Mouse (Mus musculus): ENCODE data around the gene Smpdl3a. TPM values are rescaled to one million over a fixed set of nuclear protein-coding genes. Genes with fewer than 3 reads are reported as not detected.

Gene Smpdl3a
- total and polyA plus RNA-seq, 2 experiments, result 50.7 to 69.3 TPM

GRCm38 (mm10) chr10:57760694-57761093 lies 33.4 kb upstream of the Smpdl3a start:
- Histone ChIP-seq H3K36me3 (ENCODE audit: control insufficient read depth, insufficient read depth, low read length) (no peaks in the 10 kb centered on the region), H3K27me3 (ENCODE audit: control insufficient read depth, insufficient read depth, low read length) (no peaks in the 10 kb centered on the region), H3K79me2 (ENCODE audit: control insufficient read depth, insufficient read depth, low read length) (no peaks in the 10 kb centered on the region), H3K27ac (replicated peaks; ENCODE audit: insufficient read depth, low read depth, low read length) (no peak overlapping the region), H3K9ac (ENCODE audit: low read depth, low read length) (no peak overlapping the region), H3K4me3 (ENCODE audit: insufficient read depth, low read depth, low read length) (no peak overlapping the region), H3K4me1 (ENCODE audit: control insufficient read depth, insufficient read depth, low read length) (no peaks in the 10 kb centered on the region; the same call in 1 of the 2 replicates)
- WGBS, result 62% methylated on average over 3 of the region's 3 CpGs
- no peak for TF ChIP-seq POLR2A (IDR thresholded peaks at IDR 0.05; ENCODE audit: extremely low read depth, insufficient read depth, low read length)
- no peak for TF ChIP-seq CTCF (IDR thresholded peaks at IDR 0.05; ENCODE audit: low read depth, low read length)
- DNase-seq (ENCODE audit: extremely low read depth, low read depth, low spot score), result peak; percentile 24

- no peak overlapping the region for H3K27ac ChIP-seq (replicated peaks; ENCODE audit: insufficient read depth, low read depth, low read length)
- no peaks in the 10 kb centered on the region for H3K27me3 ChIP-seq (ENCODE audit: control insufficient read depth, insufficient read depth, low read length)
- H3K36me3 ChIP-seq (ENCODE audit: control insufficient read depth, insufficient read depth, low read length), result no peaks in the 10 kb centered on the region
- H3K79me2 ChIP-seq (ENCODE audit: control insufficient read depth, insufficient read depth, low read length), result no peaks in the 10 kb centered on the region
- 10% methylated on average over 1 of the region's 1 CpGs for WGBS
- no peak overlapping the region for H3K9ac ChIP-seq (ENCODE audit: low read depth, low read length)
- no peak overlapping the region for H3K4me3 ChIP-seq (ENCODE audit: insufficient read depth, low read depth, low read length)
- peak; percentile 73 for DNase-seq (ENCODE audit: extremely low read depth, low read depth, low spot score)
- H3K4me1 ChIP-seq (ENCODE audit: control insufficient read depth, insufficient read depth, low read length), result no peaks in the 10 kb centered on the region; the same call in 1 of the 2 replicates
- TF ChIP-seq POLR2A (IDR thresholded peaks at IDR 0.05; ENCODE audit: extremely low read depth, insufficient read depth, low read length) (no peak), CTCF (IDR thresholded peaks at IDR 0.05; ENCODE audit: low read depth, low read length) (no peak)
Observed at GRCm38 (mm10) chr10:57763044-57763443, 31.1 kb upstream of the Smpdl3a start.

GRCm38 (mm10) chr10:57783289-57784130 lies 10.6 kb upstream of the Smpdl3a start:
- H3K4me1 ChIP-seq (ENCODE audit: control insufficient read depth, insufficient read depth, low read length), result no peaks in the 10 kb centered on the region
- H3K9ac ChIP-seq (ENCODE audit: low read depth, low read length), result no peak overlapping the region
- no peaks in the 10 kb centered on the region for H3K27me3 ChIP-seq (ENCODE audit: control insufficient read depth, insufficient read depth, low read length)
- no peaks in the 10 kb centered on the region for H3K36me3 ChIP-seq (ENCODE audit: control insufficient read depth, insufficient read depth, low read length)
- no peak for DNase-seq (ENCODE audit: extremely low read depth, low read depth, low spot score)
- 66% methylated on average over 13 of the region's 13 CpGs for WGBS
- TF ChIP-seq CTCF (IDR thresholded peaks at IDR 0.05; ENCODE audit: low read depth, low read length), result no peak
- TF ChIP-seq POLR2A (IDR thresholded peaks at IDR 0.05; ENCODE audit: extremely low read depth, insufficient read depth, low read length), result no peak
- no peak overlapping the region for H3K27ac ChIP-seq (replicated peaks; ENCODE audit: insufficient read depth, low read depth, low read length)
- no peaks in the 10 kb centered on the region for H3K79me2 ChIP-seq (ENCODE audit: control insufficient read depth, insufficient read depth, low read length)
- H3K4me3 ChIP-seq (ENCODE audit: insufficient read depth, low read depth, low read length), result no peak overlapping the region

GRCm38 (mm10) chr10:57784131-57784875 lies 9.8 kb upstream of the Smpdl3a start:
- WGBS, result 36% methylated on average over 7 of the region's 7 CpGs
- TF ChIP-seq POLR2A (IDR thresholded peaks at IDR 0.05; ENCODE audit: extremely low read depth, insufficient read depth, low read length), result no peak

GRCm38 (mm10) chr10:57784876-57785150 lies 9.3 kb upstream of the Smpdl3a start, which contains the start of gene Fabp7:
Fabp7 (plus strand) TSS chr10:57784881.
- Histone ChIP-seq H3K4me3 (ENCODE audit: insufficient read depth, low read depth, low read length) (no peak within 1 kb of the TSS), H3K9ac (ENCODE audit: low read depth, low read length) (0 out of 2 replicates have a peak within 1 kb of the TSS, but pooled peaks have one; percentile 7), H3K4me1 (ENCODE audit: control insufficient read depth, insufficient read depth, low read length) (no peaks in the 10 kb centered on the region), H3K27ac (replicated peaks; ENCODE audit: insufficient read depth, low read depth, low read length) (no peak within 1 kb of the TSS), H3K79me2 (ENCODE audit: control insufficient read depth, insufficient read depth, low read length) (no peaks in the 10 kb centered on the region), H3K27me3 (ENCODE audit: control insufficient read depth, insufficient read depth, low read length) (no peaks in the 10 kb centered on the region), H3K36me3 (ENCODE audit: control insufficient read depth, insufficient read depth, low read length) (no peaks in the 10 kb centered on the region)
- no peak for TF ChIP-seq POLR2A (IDR thresholded peaks at IDR 0.05; ENCODE audit: extremely low read depth, insufficient read depth, low read length)
- no peak for TF ChIP-seq CTCF (IDR thresholded peaks at IDR 0.05; ENCODE audit: low read depth, low read length)
- WGBS, result 49% methylated on average over 7 of the region's 7 CpGs
- no peak for DNase-seq (ENCODE audit: extremely low read depth, low read depth, low spot score)

More at GRCm38 (mm10) chr10:57784131-57784875, 9.8 kb upstream of the Smpdl3a start:
- Histone ChIP-seq H3K36me3 (ENCODE audit: control insufficient read depth, insufficient read depth, low read length) (no peaks in the 10 kb centered on the region), H3K4me3 (ENCODE audit: insufficient read depth, low read depth, low read length) (no peak overlapping the region), H3K9ac (ENCODE audit: low read depth, low read length) (no peak overlapping the region), H3K4me1 (ENCODE audit: control insufficient read depth, insufficient read depth, low read length) (no peaks in the 10 kb centered on the region), H3K27me3 (ENCODE audit: control insufficient read depth, insufficient read depth, low read length) (no peaks in the 10 kb centered on the region), H3K27ac (replicated peaks; ENCODE audit: insufficient read depth, low read depth, low read length) (no peak overlapping the region), H3K79me2 (ENCODE audit: control insufficient read depth, insufficient read depth, low read length) (no peaks in the 10 kb centered on the region)
- peak; percentile 48 for DNase-seq (ENCODE audit: extremely low read depth, low read depth, low spot score)

Data from liver, adult 2 months (tissue).